Mouse (Mus musculus): ENCODE measurements around the gene Map3k5. TPM values are rescaled to one million over a fixed set of nuclear protein-coding genes. Genes with fewer than 3 reads are reported as not detected.

Gene Map3k5
- polyA plus RNA-seq, 1 experiment, result 4.0 TPM

- Histone ChIP-seq H3K27me3 (ENCODE audit: control insufficient read depth, insufficient read depth, low read length) (no peaks in the 10 kb centered on the region), H3K4me3 (ENCODE audit: extremely low read depth, insufficient read depth, insufficient read length) (no peak overlapping the region), H3K27ac (ENCODE audit: insufficient read depth, low read length) (peak overlapping the region; percentile 1; the same call in 1 of the 2 replicates), H3K4me1 (ENCODE audit: control insufficient read depth, insufficient read depth, insufficient read length) (peaks cover 38% of the 10 kb centered on the region), H3K36me3 (ENCODE audit: control insufficient read depth, insufficient read depth, low read length) (no peaks in the 10 kb centered on the region)
- no peak for DNase-seq (ENCODE audit: low read depth in 1 of 2, low spot score in 2 of 2)
- WGBS, result 64% methylated on average over 5 of the region's 5 CpGs
- no peak for TF ChIP-seq CTCF (IDR thresholded peaks at IDR 0.05; ENCODE audit: extremely low read depth, insufficient read depth, insufficient read length, insufficient replicate concordance)
- TF ChIP-seq POLR2A (IDR thresholded peaks at IDR 0.05; ENCODE audit: low read depth, low read length), result no peak
These were observed 67.7 kb downstream of the Map3k5 start for GRCm38 (mm10) chr10:20001990-20002389.

- WGBS, result 30% methylated on average over 5 of the region's 5 CpGs
- no peak for DNase-seq (ENCODE audit: low read depth in 1 of 2, low spot score in 2 of 2)
- Histone ChIP-seq H3K27me3 (ENCODE audit: control insufficient read depth, insufficient read depth, low read length) (no peaks in the 10 kb centered on the region), H3K36me3 (ENCODE audit: control insufficient read depth, insufficient read depth, low read length) (no peaks in the 10 kb centered on the region), H3K27ac (ENCODE audit: insufficient read depth, low read length) (peak overlapping the region; percentile 69), H3K4me1 (ENCODE audit: control insufficient read depth, insufficient read depth, insufficient read length) (peaks cover 38% of the 10 kb centered on the region), H3K4me3 (ENCODE audit: extremely low read depth, insufficient read depth, insufficient read length) (no peak overlapping the region)
- TF ChIP-seq CTCF (IDR thresholded peaks at IDR 0.05; ENCODE audit: extremely low read depth, insufficient read depth, insufficient read length, insufficient replicate concordance), result no peak
- TF ChIP-seq POLR2A (IDR thresholded peaks at IDR 0.05; ENCODE audit: low read depth, low read length), result no peak
These were observed 68.7 kb downstream of the Map3k5 start for GRCm38 (mm10) chr10:20003006-20003405.

GRCm38 (mm10) chr10:20004786-20005185 lies 70.5 kb downstream of the Map3k5 start:
- peaks cover 30% of the 10 kb centered on the region for H3K4me1 ChIP-seq (ENCODE audit: control insufficient read depth, insufficient read depth, insufficient read length)
- no peaks in the 10 kb centered on the region for H3K27me3 ChIP-seq (ENCODE audit: control insufficient read depth, insufficient read depth, low read length)
- no peaks in the 10 kb centered on the region for H3K36me3 ChIP-seq (ENCODE audit: control insufficient read depth, insufficient read depth, low read length)
- TF ChIP-seq CTCF (IDR thresholded peaks at IDR 0.05; ENCODE audit: extremely low read depth, insufficient read depth, insufficient read length, insufficient replicate concordance), result no peak
- no peak for TF ChIP-seq POLR2A (IDR thresholded peaks at IDR 0.05; ENCODE audit: low read depth, low read length)
- no peak overlapping the region for H3K27ac ChIP-seq (ENCODE audit: insufficient read depth, low read length)
- WGBS, result 78% methylated on average over 4 of the region's 4 CpGs
- no peak for DNase-seq (ENCODE audit: low read depth in 1 of 2, low spot score in 2 of 2)
- no peak overlapping the region for H3K4me3 ChIP-seq (ENCODE audit: extremely low read depth, insufficient read depth, insufficient read length)

GRCm38 (mm10) chr10:20005491-20005952 lies 71.2 kb downstream of the Map3k5 start:
- no peaks in the 10 kb centered on the region for H3K36me3 ChIP-seq (ENCODE audit: control insufficient read depth, insufficient read depth, low read length)
- 25% methylated on average over 6 of the region's 6 CpGs for WGBS
- peak overlapping the region; percentile 46; the same call in 1 of the 2 replicates for H3K4me3 ChIP-seq (ENCODE audit: extremely low read depth, insufficient read depth, insufficient read length)
- no peak for DNase-seq (ENCODE audit: low read depth in 1 of 2, low spot score in 2 of 2)
- no peaks in the 10 kb centered on the region for H3K27me3 ChIP-seq (ENCODE audit: control insufficient read depth, insufficient read depth, low read length)
- H3K27ac ChIP-seq (ENCODE audit: insufficient read depth, low read length), result no peak overlapping the region
- peaks cover 25% of the 10 kb centered on the region for H3K4me1 ChIP-seq (ENCODE audit: control insufficient read depth, insufficient read depth, insufficient read length)
- no peak for TF ChIP-seq CTCF (IDR thresholded peaks at IDR 0.05; ENCODE audit: extremely low read depth, insufficient read depth, insufficient read length, insufficient replicate concordance)
- TF ChIP-seq POLR2A (IDR thresholded peaks at IDR 0.05; ENCODE audit: low read depth, low read length), result no peak

GRCm38 (mm10) chr10:20006333-20007093 lies 72.2 kb downstream of the Map3k5 start:
- Histone ChIP-seq H3K4me3 (ENCODE audit: extremely low read depth, insufficient read depth, insufficient read length) (no peak overlapping the region), H3K4me1 (ENCODE audit: control insufficient read depth, insufficient read depth, insufficient read length) (peaks cover 21% of the 10 kb centered on the region), H3K36me3 (ENCODE audit: control insufficient read depth, insufficient read depth, low read length) (no peaks in the 10 kb centered on the region), H3K27ac (ENCODE audit: insufficient read depth, low read length) (no peak overlapping the region), H3K27me3 (ENCODE audit: control insufficient read depth, insufficient read depth, low read length) (no peaks in the 10 kb centered on the region)
- no peak for DNase-seq (ENCODE audit: low read depth in 1 of 2, low spot score in 2 of 2)
- TF ChIP-seq CTCF (IDR thresholded peaks at IDR 0.05; ENCODE audit: extremely low read depth, insufficient read depth, insufficient read length, insufficient replicate concordance) (no peak), POLR2A (IDR thresholded peaks at IDR 0.05; ENCODE audit: low read depth, low read length) (no peak)
- WGBS, result 65% methylated on average over 17 of the region's 17 CpGs

- H3K4me1 ChIP-seq (ENCODE audit: control insufficient read depth, insufficient read depth, insufficient read length), result peaks cover 11% of the 10 kb centered on the region
- H3K4me3 ChIP-seq (ENCODE audit: extremely low read depth, insufficient read depth, insufficient read length), result no peak overlapping the region
- no peaks in the 10 kb centered on the region for H3K36me3 ChIP-seq (ENCODE audit: control insufficient read depth, insufficient read depth, low read length)
- DNase-seq (ENCODE audit: low read depth in 1 of 2, low spot score in 2 of 2), result no peak
- TF ChIP-seq POLR2A (IDR thresholded peaks at IDR 0.05; ENCODE audit: low read depth, low read length) (no peak), CTCF (IDR thresholded peaks at IDR 0.05; ENCODE audit: extremely low read depth, insufficient read depth, insufficient read length, insufficient replicate concordance) (no peak)
- H3K27me3 ChIP-seq (ENCODE audit: control insufficient read depth, insufficient read depth, low read length), result no peaks in the 10 kb centered on the region
- 78% methylated on average over 6 of the region's 6 CpGs for WGBS
- no peak overlapping the region for H3K27ac ChIP-seq (ENCODE audit: insufficient read depth, low read length)
These were observed 75.0 kb downstream of the Map3k5 start for GRCm38 (mm10) chr10:20009310-20009709.

GRCm38 (mm10) chr10:20010018-20010417 lies 75.7 kb downstream of the Map3k5 start:
- TF ChIP-seq POLR2A (IDR thresholded peaks at IDR 0.05; ENCODE audit: low read depth, low read length) (no peak), CTCF (IDR thresholded peaks at IDR 0.05; ENCODE audit: extremely low read depth, insufficient read depth, insufficient read length, insufficient replicate concordance) (no peak)
- Histone ChIP-seq H3K4me1 (ENCODE audit: control insufficient read depth, insufficient read depth, insufficient read length) (peaks cover 5% of the 10 kb centered on the region), H3K27ac (ENCODE audit: insufficient read depth, low read length) (no peak overlapping the region), H3K36me3 (ENCODE audit: control insufficient read depth, insufficient read depth, low read length) (no peaks in the 10 kb centered on the region), H3K27me3 (ENCODE audit: control insufficient read depth, insufficient read depth, low read length) (no peaks in the 10 kb centered on the region), H3K4me3 (ENCODE audit: extremely low read depth, insufficient read depth, insufficient read length) (no peak overlapping the region)
- no peak for DNase-seq (ENCODE audit: low read depth in 1 of 2, low spot score in 2 of 2)
- WGBS, result 85% methylated on average over 3 of the region's 3 CpGs

Measured in spleen, adult 2 months (tissue).